Mouse (Mus musculus) bone marrow macrophage, adult 2 months (primary cell): ENCODE measurements around the gene Fbl. TPM values are rescaled to one million over a fixed set of nuclear protein-coding genes. Genes with fewer than 3 reads are reported as not detected.
"Not testable (repeated sequence)": the region's sequence is repeated elsewhere in the genome, so short reads cannot be mapped to it uniquely, and the experiment has no call there.

Experiments
- H3K27ac ChIP-seq: 2 replicates; pipeline ENCODE4 v1.5.1; 2012; ENCODE audit warnings: low read depth, low read length; ENCODE audit not compliant: insufficient read depth
- H3K4me1 ChIP-seq: 2 replicates; pipeline ENCODE4 v1.6.1; 2012; ENCODE audit warnings: low read length; ENCODE audit not compliant: control insufficient read depth, insufficient read depth
- H3K4me3 ChIP-seq: 2 replicates; pipeline ENCODE4 v1.5.1; 2012; ENCODE audit warnings: mild to moderate bottlenecking, low read length, moderate library complexity; ENCODE audit not compliant: insufficient read depth
- CTCF ChIP-seq: IDR thresholded peaks from 2 replicates; pipeline ENCODE4 v1.5.1; 2012; ENCODE audit warnings: low read depth, mild to moderate bottlenecking, low read length, moderate library complexity
- POLR2A ChIP-seq: IDR thresholded peaks from 2 replicates; pipeline ENCODE4 v1.6.1; 2012; ENCODE audit warnings: mild to moderate bottlenecking, low read depth, low read length, borderline replicate concordance
- polyA plus RNA-seq: library from polyadenylated mRNA; stranded (reverse); fragments of >200 nt; gene quantifications from 2 replicates; pipeline ENCODE4 v1.2.4, GENCODE M21; 2012; ENCODE audit not compliant: missing spikeins, insufficient read depth, insufficient read length

The Fbl gene
- polyA plus RNA-seq, result 49.4 and 60.6 TPM in 2 replicates

- TF ChIP-seq POLR2A (no peak), CTCF (no peak)
- H3K27ac ChIP-seq, result peak within 1 kb of the TSS; percentile 74
- H3K4me1 ChIP-seq, result peaks cover 18% of the 10 kb centered on the region
Observed at GRCm38 (mm10) chr7:28169489-28170422, at the start of gene Fbl. Gene Fbl (plus strand): TSS chr7:28169710.

DNA sequence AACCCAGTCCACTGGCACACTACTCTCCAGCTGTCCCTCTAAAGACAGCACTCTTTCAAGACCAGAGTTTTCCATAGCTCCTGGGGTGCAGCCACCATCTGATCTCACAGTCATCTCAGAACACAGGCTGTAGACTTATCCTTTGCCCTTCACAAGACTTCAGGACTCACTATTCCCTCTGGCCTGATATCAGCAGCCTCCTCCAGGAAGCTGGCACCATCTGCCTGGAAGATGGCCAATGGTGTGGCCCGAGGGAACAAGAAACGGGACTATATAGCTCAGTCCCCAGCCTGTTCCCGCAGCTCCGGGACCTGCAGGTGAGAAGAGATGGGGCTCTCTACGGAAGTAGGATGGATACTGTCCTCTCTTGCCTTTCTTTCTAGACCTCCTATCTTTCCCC lies 40.3 kb upstream of the Fbl start, which contains the start of gene 9530053A07Rik:
Gene 9530053A07Rik (plus strand): TSS at position 301 of the 400 bp plus-strand sequence.
- Histone ChIP-seq H3K4me1 (no peaks in the 10 kb centered on the region), H3K27ac (no peak within 1 kb of the TSS), H3K4me3 (no peak within 1 kb of the TSS)
- TF ChIP-seq POLR2A, result no peak
- no peak for TF ChIP-seq CTCF

More at GRCm38 (mm10) chr7:28169489-28170422, at the start of gene Fbl:
- H3K4me3 ChIP-seq, result peak within 1 kb of the TSS; percentile 87

DNA sequence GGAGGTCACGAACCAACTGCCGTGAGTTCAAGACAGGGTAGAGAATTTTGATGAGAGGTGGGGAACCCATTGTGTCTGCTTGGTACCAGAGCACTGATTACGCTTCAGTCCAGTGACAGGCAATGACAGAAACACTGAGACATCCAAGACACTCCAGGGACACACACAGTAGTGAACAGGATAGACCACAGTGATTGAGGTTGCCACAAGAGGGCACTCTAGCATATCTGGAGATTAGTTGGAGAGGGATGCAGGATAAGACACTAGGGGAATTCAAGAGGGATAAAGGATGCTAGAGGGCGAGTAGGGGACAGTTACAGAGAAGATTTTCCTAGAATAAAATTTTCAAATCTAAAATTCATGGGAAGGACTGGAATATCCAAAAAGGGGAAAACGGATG lies 31.9 kb upstream of the Fbl start:
- H3K4me3 ChIP-seq, result no peak overlapping the region
- H3K27ac ChIP-seq, result no peak overlapping the region
- no peaks in the 10 kb centered on the region for H3K4me1 ChIP-seq
- TF ChIP-seq POLR2A (no peak), CTCF (no peak)

GRCm38 (mm10) chr7:28148263-28148662 lies 21.2 kb upstream of the Fbl start:
- Histone ChIP-seq H3K4me1 (peaks cover 3% of the 10 kb centered on the region; the same call in 1 of the 2 replicates), H3K27ac (no peak overlapping the region), H3K4me3 (no peak overlapping the region)
- TF ChIP-seq CTCF (peak; percentile 78), POLR2A (no peak)

- H3K27ac ChIP-seq, result no peak overlapping the region
- H3K4me3 ChIP-seq, result no peak overlapping the region
- TF ChIP-seq CTCF, result no peak
- no peak for TF ChIP-seq POLR2A
- peaks cover 3% of the 10 kb centered on the region; the same call in 1 of the 2 replicates for H3K4me1 ChIP-seq
Observed at GRCm38 (mm10) chr7:28149841-28150240, 19.7 kb upstream of the Fbl start.

GRCm38 (mm10) chr7:28151584-28152221 lies 17.8 kb upstream of the Fbl start:
- peak overlapping the region; percentile 16 for H3K4me3 ChIP-seq
- no peak overlapping the region for H3K27ac ChIP-seq
- TF ChIP-seq POLR2A, result no peak
- TF ChIP-seq CTCF, result peak; percentile 51
- H3K4me1 ChIP-seq, result peaks cover 3% of the 10 kb centered on the region; the same call in 1 of the 2 replicates

- H3K27ac ChIP-seq, H3K4me3 ChIP-seq, H3K4me1 ChIP-seq: not testable (repeated sequence)
Observed at GRCm38 (mm10) chr7:28153595-28153994, 15.9 kb upstream of the Fbl start.

DNA sequence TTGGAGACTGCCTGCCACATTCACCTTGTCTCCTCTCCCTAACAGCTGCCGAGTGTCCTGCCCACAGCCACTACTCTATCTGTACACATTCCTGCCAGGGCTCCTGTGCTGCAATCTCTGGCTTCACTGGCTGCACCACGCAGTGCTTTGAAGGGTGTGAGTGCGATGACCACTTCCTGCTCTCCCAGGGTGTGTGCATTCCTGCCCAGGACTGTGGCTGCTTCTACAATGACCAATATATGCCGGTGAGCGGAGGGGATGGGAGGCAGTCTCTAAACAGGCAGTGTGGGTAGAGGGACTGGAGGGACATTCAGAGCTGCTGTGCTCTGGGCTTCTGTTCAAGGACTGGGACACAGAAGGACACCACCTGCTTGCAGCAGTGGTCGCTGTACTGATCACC lies 10.2 kb upstream of the Fbl start:
- H3K4me1 ChIP-seq, result peaks cover 2% of the 10 kb centered on the region; the same call in 1 of the 2 replicates
- no peak overlapping the region for H3K27ac ChIP-seq
- no peak overlapping the region for H3K4me3 ChIP-seq
- TF ChIP-seq POLR2A, result no peak
- no peak for TF ChIP-seq CTCF

DNA sequence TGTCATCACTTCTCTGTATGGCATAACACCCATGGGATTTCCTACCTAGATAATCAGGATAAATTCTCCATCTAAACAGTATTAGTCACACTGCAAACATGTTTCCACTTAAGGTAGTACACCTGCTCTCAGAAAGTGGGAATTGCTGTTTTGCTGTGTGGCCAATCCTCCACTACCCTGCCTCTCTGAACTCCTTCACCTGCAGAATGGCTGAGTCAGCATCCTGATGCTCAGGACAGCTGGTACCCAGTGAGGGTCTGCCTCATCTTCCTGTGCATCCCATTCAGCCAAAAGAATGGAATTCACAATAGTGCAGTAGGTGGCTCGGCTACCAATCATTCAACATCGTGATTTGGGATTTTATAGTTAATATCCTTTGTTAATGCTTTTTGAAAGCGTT lies 9.6 kb upstream of the Fbl start:
- Histone ChIP-seq H3K27ac (no peak overlapping the region), H3K4me3 (no peak overlapping the region), H3K4me1 (peaks cover 2% of the 10 kb centered on the region; the same call in 1 of the 2 replicates)
- TF ChIP-seq CTCF, result no peak
- TF ChIP-seq POLR2A, result no peak
